Mouse (Mus musculus) neural tube, embryonic 12.5 days (tissue): ENCODE results near the gene Zfp365. TPM values are rescaled to one million over a fixed set of nuclear protein-coding genes. Genes with fewer than 3 reads are reported as not detected.
A peak's percentile ranks its signal among the peaks of the same experiment; 100 is the strongest.

Experiments
- ATAC-seq: fragments of 200-750 bp; cut with Nextera tagmentation; 2 replicates; pipeline ENCODE4 v1.8.0; 2017; ENCODE audit warnings: low read depth, mild to moderate bottlenecking, moderate TSS enrichment, moderate library complexity; ENCODE audit not compliant: low FRiP score
- H3K27ac ChIP-seq: fragments of 300-500 bp; sonication (generic); 2 replicates; pipeline ENCODE4 v1.5.1; 2016
- H3K27me3 ChIP-seq: fragments of 300-500 bp; sonication (generic); replicated peaks from 2 replicates; pipeline ENCODE4 v1.6.1; 2016; ENCODE audit warnings: mild to moderate bottlenecking
- H3K36me3 ChIP-seq: fragments of 300-500 bp; sonication (generic); 2 replicates; pipeline ENCODE4 v1.6.1; 2016; ENCODE audit warnings: mild to moderate bottlenecking
- H3K4me1 ChIP-seq: fragments of 300-500 bp; sonication (generic); 2 replicates; pipeline ENCODE4 v1.6.1; 2016
- H3K4me2 ChIP-seq: fragments of 300-500 bp; sonication (generic); replicated peaks from 2 replicates; pipeline ENCODE4 v1.6.1; 2016; ENCODE audit warnings: mild to moderate bottlenecking
- H3K4me3 ChIP-seq: fragments of 300-500 bp; sonication (generic); 2 replicates; pipeline ENCODE4 v1.5.1; 2016
- H3K9ac ChIP-seq: fragments of 300-500 bp; sonication (generic); 2 replicates; pipeline ENCODE4 v1.6.1; 2016; ENCODE audit warnings: mild to moderate bottlenecking
- H3K9me3 ChIP-seq: fragments of 300-500 bp; sonication (generic); 2 replicates; pipeline ENCODE4 v1.6.1; 2016; ENCODE audit warnings: mild to moderate bottlenecking
- WGBS: fragments of 180-500 bp; shearing (Covaris S2); methylation state at CpG from one replicate; pipeline ENCODE4 v1.1.7; 2016; 5-methylcytosine and 5-hydroxymethylcytosine counted together
- polyA plus RNA-seq: library from polyadenylated mRNA; unstranded; fragments of >200 nt; fragmentation: Nextera tagmentation; extraction: Ambion mirVana; gene quantifications from 2 replicates; pipeline ENCODE4 v1.2.1, GENCODE M21; 2016

Zfp365 gene
- polyA plus RNA-seq, 1 experiment from 2014 or later, result 1.6 TPM

DNA sequence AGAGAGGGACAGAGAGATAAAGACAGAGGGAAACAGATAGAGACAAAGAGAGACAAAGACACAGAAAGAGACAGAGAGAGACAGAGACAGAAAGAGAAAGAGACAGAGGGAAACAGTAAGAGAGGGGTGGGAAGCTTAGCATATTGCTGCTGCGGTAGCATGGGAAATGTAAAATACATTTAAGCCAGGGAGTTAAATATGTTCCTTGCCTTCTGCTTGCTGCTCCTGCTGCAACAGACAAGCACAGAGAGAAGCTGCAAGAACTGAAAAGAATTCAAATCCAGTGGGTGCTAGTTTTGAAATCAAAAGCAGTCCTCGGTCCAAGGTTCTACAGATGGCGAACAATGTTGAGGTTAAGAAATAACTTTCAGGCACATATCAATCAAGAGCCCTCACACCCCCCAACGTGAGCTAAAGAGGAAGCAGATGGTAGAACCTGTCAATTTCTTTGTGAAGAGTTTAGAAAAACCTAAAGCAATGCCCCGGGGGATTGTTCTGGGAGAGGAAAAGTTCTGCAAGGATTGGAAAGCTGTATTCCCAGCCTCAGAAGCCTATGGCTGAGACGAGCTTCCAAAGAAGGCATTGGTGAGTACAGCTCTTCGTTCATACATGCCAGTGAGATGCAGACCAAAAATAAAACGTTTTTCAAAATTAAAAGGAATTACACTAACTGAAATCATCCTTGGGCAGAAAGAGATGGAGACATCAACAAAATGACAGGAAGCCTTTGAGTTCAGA is 15.4 kb upstream of the Zfp365 start:
- WGBS, result 71% methylated on average over 8 of the region's 8 CpGs
- no peak overlapping the region for H3K9ac ChIP-seq

DNA sequence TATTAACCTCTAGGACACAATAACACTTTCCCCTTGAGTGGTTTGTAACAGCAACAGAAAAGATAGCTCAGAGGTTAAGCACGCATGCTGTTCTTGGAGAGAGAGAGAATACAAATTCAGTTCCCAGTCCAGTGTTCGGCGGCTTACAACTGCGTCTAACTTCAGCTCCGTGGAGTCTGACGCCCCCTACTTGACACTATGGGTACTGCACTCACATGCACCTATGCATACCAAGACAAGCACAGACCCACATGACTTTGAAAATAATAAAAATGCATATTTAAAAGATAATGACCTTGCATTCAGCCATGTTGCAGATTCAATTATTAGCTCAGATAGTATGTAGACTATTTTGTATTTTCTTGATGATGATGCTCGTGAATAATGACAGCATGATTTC is 11.6 kb upstream of the Zfp365 start:
- Histone ChIP-seq H3K9me3 (no peaks in the 10 kb centered on the region), H3K36me3 (no peaks in the 10 kb centered on the region), H3K4me3 (no peak overlapping the region), H3K4me1 (no peaks in the 10 kb centered on the region), H3K27ac (no peak overlapping the region), H3K9ac (no peak overlapping the region), H3K27me3 (no peaks in the 10 kb centered on the region), H3K4me2 (no peak overlapping the region)
- 57% methylated on average over 7 of the region's 7 CpGs for WGBS
- ATAC-seq, result no peak

More for the DNA sequence above, 15.4 kb upstream of the Zfp365 start:
- no peaks in the 10 kb centered on the region for H3K9me3 ChIP-seq
- no peaks in the 10 kb centered on the region for H3K27me3 ChIP-seq
- no peak overlapping the region for H3K4me2 ChIP-seq
- H3K27ac ChIP-seq, result no peak overlapping the region
- no peaks in the 10 kb centered on the region for H3K36me3 ChIP-seq
- H3K4me1 ChIP-seq, result no peaks in the 10 kb centered on the region
- no peak for ATAC-seq
- no peak overlapping the region for H3K4me3 ChIP-seq

DNA sequence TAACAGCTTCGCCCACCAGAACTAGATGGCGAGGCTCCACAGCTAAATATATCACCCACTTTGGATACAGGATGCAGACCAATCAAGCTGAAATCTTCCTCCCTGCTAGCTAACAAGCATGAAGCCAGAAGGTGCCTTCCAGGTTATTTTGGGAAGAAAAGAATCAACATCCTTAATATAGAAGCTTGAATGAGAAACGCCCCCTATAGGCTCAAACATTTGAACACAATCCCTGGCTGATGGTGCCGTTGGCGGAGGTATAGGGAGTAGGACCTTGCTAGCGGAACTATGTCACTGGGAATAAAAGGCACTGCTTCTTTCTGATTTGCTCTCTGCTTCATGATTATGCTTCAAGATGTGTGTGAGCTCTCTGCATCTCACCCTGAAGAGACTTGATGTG is 9.3 kb upstream of the Zfp365 start:
- H3K36me3 ChIP-seq, result no peaks in the 10 kb centered on the region
- WGBS, result 92% methylated on average over 6 of the region's 6 CpGs
- H3K9ac ChIP-seq, result no peak overlapping the region
- H3K27me3 ChIP-seq, result no peaks in the 10 kb centered on the region
- H3K27ac ChIP-seq, result no peak overlapping the region
- no peaks in the 10 kb centered on the region for H3K9me3 ChIP-seq
- ATAC-seq, result no peak
- H3K4me3 ChIP-seq, result no peak overlapping the region
- H3K4me2 ChIP-seq, result no peak overlapping the region
- H3K4me1 ChIP-seq, result no peaks in the 10 kb centered on the region

DNA sequence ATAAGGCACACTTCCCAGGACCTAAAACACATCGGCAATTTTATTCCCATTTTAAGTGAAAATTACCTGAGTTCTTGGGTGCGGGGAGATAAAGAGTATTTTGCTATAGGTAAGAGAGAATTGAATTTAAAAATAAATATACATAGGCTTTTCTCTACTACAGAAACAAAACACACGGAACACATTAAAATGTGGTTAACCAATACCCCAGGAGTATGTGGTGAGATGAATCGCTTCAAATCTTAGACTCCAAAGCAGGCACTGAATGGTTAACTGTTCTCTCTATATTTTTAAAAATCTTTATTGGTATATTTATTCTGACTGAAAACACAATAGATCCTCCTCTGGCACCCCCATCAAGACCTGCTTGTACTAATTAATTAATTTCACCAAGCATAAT is 7.2 kb upstream of the Zfp365 start:
- Histone ChIP-seq H3K4me3 (no peak overlapping the region), H3K27me3 (no peaks in the 10 kb centered on the region), H3K9ac (no peak overlapping the region), H3K36me3 (no peaks in the 10 kb centered on the region), H3K4me2 (no peak overlapping the region), H3K4me1 (no peaks in the 10 kb centered on the region), H3K9me3 (no peaks in the 10 kb centered on the region), H3K27ac (no peak overlapping the region)
- 93% methylated on average over 4 of the region's 4 CpGs for WGBS
- ATAC-seq, result no peak

DNA sequence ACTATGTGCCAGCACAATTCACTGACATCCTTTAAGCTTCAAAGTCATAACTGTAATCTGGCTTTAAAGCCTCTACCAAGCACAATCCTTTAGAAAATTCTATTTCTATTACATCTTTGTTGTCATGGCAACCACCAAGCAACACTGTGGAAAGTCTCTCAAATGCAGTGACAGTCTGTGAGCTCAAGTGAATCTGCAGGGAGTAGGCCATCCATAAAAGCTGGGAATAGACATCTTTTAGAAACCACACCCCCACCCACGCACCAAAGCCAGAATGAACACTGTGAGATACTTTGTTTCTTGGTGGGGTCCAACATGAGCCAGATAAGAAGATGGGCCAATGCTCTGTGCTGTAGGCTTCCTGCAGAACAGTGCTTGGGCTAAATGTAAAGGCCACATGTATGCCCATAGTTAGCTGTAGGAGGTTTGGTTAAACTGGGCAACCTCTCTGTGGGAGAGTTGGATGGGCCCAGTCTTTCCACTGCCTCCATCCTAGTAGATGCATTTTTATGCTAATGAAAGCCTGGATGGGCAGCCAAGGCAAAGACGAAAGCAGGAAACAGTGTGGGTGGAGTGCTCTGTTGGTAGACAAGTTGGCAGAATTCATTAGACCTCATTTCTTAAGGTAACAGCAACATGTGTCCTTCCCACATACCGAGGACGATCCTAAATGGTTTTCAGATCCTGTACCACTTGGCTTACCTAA is 5.9 kb upstream of the Zfp365 start:
- no peak for ATAC-seq
- Histone ChIP-seq H3K9ac (no peak overlapping the region), H3K36me3 (no peaks in the 10 kb centered on the region), H3K4me2 (no peak overlapping the region), H3K4me1 (no peaks in the 10 kb centered on the region), H3K9me3 (no peaks in the 10 kb centered on the region), H3K4me3 (no peak overlapping the region), H3K27ac (no peak overlapping the region), H3K27me3 (no peaks in the 10 kb centered on the region)
- WGBS, result 83% methylated on average over 4 of the region's 4 CpGs

DNA sequence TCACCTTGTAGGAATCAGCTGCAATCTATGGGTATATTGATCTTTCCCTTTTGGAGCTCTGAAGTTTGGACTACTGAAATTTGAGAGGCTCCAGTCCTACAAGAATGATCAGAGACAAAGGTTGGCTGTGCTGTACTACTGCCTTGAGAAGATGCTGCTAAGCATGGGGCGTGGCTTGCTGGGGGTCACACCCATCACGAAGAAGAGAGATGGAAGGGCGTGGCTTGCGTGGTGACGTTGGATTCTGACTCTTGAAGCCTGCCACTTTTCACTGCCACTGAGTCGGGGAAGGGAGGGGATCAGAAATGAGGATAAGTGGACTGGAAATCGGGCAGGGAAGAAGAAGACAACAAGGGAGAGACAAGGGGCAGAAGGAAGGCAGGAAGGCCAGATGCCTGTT is 4.9 kb upstream of the Zfp365 start:
- Histone ChIP-seq H3K9ac (no peak overlapping the region), H3K4me2 (no peak overlapping the region), H3K4me1 (no peaks in the 10 kb centered on the region), H3K27ac (no peak overlapping the region), H3K27me3 (no peaks in the 10 kb centered on the region), H3K9me3 (no peaks in the 10 kb centered on the region), H3K36me3 (no peaks in the 10 kb centered on the region), H3K4me3 (no peak overlapping the region)
- no peak for ATAC-seq
- WGBS, result 63% methylated on average over 7 of the region's 7 CpGs

DNA sequence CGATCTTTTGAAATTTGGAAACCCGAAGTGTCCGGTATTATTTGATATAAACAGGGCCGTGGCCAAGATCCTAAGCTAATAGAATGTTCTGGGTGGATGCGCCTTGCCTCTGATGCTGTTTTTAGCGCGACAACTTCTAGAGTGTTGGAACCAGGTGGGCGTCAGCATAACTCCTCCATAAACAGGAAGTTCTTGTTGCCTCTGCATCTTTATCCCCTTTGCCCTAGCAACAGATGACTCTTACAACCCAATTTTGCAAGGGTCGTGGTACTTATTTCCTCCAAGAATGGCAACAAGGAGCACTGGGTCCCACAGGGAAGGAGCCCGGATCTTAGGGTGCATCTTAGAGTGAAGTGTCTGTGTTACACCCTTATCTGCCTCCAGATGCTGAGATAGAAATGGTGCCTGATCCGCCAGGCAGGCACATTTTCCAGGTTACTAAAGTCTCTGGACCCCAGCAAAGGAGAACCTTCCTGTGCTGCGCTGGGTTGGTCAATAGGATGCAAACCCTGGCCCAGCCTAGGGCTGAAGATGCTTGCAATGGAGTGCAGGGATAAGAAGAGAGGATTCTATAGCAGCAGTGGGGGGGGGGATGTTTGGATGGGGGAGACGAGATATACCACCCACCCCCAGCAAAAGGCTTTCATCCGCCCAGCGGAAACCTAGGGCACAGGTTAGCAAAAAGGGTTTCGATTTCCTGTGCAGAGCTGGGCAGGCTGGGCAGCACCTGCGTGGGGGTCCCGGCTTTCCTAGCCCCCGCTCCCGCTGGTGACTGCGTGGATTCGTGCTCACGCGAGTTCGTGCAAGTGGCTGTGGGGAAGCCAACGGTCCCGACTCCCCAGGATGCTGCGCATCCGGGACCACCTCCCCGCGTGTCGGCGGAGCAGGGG is 770 bp downstream of the Zfp365 start:
- Histone ChIP-seq H3K4me1 (peaks cover 5% of the 10 kb centered on the region), H3K36me3 (no peaks in the 10 kb centered on the region), H3K4me3 (peak overlapping the region; percentile 65), H3K4me2 (peak overlapping the region; percentile 97), H3K9me3 (no peaks in the 10 kb centered on the region), H3K27me3 (no peaks in the 10 kb centered on the region; the same call in 1 of the 2 replicates), H3K27ac (no peak overlapping the region), H3K9ac (peak overlapping the region; percentile 66)
- WGBS, result 22% methylated on average over 33 of the region's 33 CpGs
- ATAC-seq, result peak; percentile 36

DNA sequence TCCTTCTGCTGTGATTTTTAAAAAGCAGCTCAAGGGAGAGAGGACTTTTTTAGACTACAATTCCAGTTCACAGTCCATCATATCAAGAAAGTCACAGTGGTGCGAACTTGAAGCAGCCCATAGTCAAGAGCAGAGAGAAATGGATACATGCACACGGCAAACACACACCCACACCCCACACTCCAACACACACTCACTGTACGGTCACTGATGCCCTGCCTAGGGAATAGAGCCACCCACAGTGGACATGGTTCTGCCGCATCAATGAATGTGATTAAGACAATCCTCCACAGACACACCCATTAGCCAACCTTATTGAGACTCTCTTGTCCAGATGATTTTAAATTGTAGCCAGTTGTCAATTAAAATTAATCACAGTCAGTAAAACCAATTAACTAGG is 4.5 kb downstream of the Zfp365 start:
- H3K9ac ChIP-seq, result no peak overlapping the region
- peaks cover 5% of the 10 kb centered on the region for H3K4me1 ChIP-seq
- H3K4me3 ChIP-seq, result no peak overlapping the region
- H3K27me3 ChIP-seq, result no peaks in the 10 kb centered on the region; the same call in 1 of the 2 replicates
- no peak overlapping the region for H3K4me2 ChIP-seq
- no peak overlapping the region for H3K27ac ChIP-seq
- 98% methylated on average over 4 of the region's 4 CpGs for WGBS
- ATAC-seq, result no peak
- H3K36me3 ChIP-seq, result no peaks in the 10 kb centered on the region
- H3K9me3 ChIP-seq, result no peaks in the 10 kb centered on the region

DNA sequence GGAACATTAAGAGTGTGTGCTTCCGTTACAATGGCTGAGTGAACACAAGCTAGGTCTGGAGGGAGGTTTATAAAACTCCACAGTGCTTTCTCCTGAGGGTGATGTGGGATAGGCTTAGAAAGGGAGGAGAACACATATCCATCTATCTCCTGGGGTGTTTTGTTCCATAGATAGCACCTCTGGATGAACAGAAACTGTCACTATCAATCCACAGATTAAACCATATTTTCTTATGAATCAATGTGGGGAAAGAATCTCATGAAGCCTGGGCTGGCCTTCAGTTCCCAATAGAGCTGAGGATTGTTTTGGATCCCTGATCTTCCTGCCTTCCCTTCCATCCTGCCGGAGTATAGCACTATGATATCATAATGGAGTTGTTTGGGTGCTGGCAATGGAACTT is 5.5 kb downstream of the Zfp365 start:
- ATAC-seq, result no peak
- Histone ChIP-seq H3K4me2 (no peak overlapping the region), H3K4me3 (no peak overlapping the region), H3K9me3 (no peaks in the 10 kb centered on the region), H3K9ac (no peak overlapping the region), H3K4me1 (peaks cover 3% of the 10 kb centered on the region), H3K27me3 (no peaks in the 10 kb centered on the region; the same call in 1 of the 2 replicates), H3K27ac (no peak overlapping the region), H3K36me3 (no peaks in the 10 kb centered on the region)
- WGBS, result 83% methylated on average over 2 of the region's 2 CpGs

DNA sequence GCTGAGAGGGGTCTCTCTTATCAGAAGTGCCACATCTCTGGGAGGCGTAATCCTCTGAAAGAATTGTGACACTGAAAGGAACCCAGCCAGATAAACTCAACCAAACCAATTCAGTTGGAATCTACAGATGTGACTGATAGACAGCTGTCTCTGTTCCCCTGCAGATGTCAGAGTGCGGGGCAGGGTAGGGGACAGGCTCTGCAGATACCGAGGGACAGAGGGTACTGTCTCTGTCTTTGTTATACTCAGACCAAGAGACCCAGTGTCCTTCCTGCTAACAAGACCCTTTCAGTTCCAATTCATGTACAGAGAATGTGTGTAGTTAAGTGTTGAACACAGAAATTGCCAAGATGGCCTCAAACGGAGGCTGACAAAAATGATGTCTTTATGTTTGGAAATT is 6.4 kb downstream of the Zfp365 start:
- no peaks in the 10 kb centered on the region for H3K4me1 ChIP-seq
- WGBS, result 90% methylated on average over 4 of the region's 4 CpGs
- no peak overlapping the region for H3K4me2 ChIP-seq
- H3K27ac ChIP-seq, result no peak overlapping the region
- H3K9me3 ChIP-seq, result no peaks in the 10 kb centered on the region
- H3K9ac ChIP-seq, result no peak overlapping the region
- no peaks in the 10 kb centered on the region for H3K27me3 ChIP-seq
- H3K4me3 ChIP-seq, result no peak overlapping the region
- no peaks in the 10 kb centered on the region for H3K36me3 ChIP-seq
- ATAC-seq, result no peak

DNA sequence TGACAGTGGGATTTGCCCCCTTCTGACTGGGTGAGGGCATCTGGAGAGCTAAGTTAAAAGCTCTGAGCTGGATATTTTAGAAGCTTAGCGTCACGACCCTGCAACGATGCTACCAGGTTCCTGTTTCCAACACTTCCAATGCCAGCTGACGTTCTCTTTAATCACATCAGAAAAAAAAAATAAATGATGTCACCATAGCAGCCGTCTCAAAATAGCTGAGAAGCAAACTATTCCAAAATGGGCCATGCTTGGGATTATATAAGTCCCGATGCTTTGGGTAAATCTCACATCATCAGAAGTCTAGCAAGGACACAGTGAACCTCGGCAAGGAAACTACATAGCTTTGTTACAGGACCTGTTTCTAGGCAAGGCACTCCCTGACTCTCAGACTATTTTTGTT is 9.1 kb downstream of the Zfp365 start:
- H3K9ac ChIP-seq, result no peak overlapping the region
- H3K27ac ChIP-seq, result no peak overlapping the region
- H3K9me3 ChIP-seq, result no peaks in the 10 kb centered on the region
- no peak for ATAC-seq
- H3K27me3 ChIP-seq, result no peaks in the 10 kb centered on the region
- no peaks in the 10 kb centered on the region for H3K4me1 ChIP-seq
- H3K36me3 ChIP-seq, result no peaks in the 10 kb centered on the region
- no peak overlapping the region for H3K4me2 ChIP-seq
- no peak overlapping the region for H3K4me3 ChIP-seq
- 89% methylated on average over 7 of the region's 7 CpGs for WGBS

DNA sequence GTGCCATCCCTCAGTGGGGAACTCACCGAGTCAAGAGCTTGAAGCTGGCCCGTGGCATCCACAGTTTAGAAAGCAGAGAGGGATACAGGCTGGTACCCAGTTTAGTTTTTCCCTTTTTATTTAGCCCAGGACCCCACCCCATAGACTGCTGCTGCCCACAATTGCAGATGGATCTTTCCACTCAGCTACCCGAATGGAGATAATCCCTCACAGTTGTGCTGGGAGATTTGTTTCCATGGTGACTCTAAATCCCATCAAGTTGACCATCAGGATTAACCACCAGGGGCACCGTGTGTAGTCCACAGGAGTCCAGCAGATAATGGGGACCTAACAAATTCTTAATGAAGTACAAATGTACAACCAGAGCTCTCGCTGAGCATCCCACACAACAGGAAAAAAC is 11.3 kb downstream of the Zfp365 start:
- no peak for ATAC-seq
- no peak overlapping the region for H3K4me3 ChIP-seq
- no peak overlapping the region for H3K27ac ChIP-seq
- no peak overlapping the region for H3K9ac ChIP-seq
- 63% methylated on average over 5 of the region's 5 CpGs for WGBS
- no peaks in the 10 kb centered on the region for H3K4me1 ChIP-seq
- H3K9me3 ChIP-seq, result no peaks in the 10 kb centered on the region
- H3K4me2 ChIP-seq, result no peak overlapping the region
- H3K36me3 ChIP-seq, result no peaks in the 10 kb centered on the region
- H3K27me3 ChIP-seq, result no peaks in the 10 kb centered on the region
